Mouse (Mus musculus) urinary bladder, postnatal 10 days (tissue): ENCODE data around the gene Irf2bp1.

ENCODE experiments used
- DNase-seq: peaks from one replicate; pipeline ENCODE4 v3.0.0; 2022; ENCODE audit warnings: low spot score

The Irf2bp1 gene

GRCm38 (mm10) chr7:19028067-19028466 is 24.2 kb downstream of the Irf2bp1 start:
- no peak for DNase-seq

GRCm38 (mm10) chr7:19029084-19029653 is 25.3 kb downstream of the Irf2bp1 start:
- no peak for DNase-seq

GRCm38 (mm10) chr7:19031641-19032040 is 27.8 kb downstream of the Irf2bp1 start:
- DNase-seq: no peak

GRCm38 (mm10) chr7:19044616-19045015 is 40.8 kb downstream of the Irf2bp1 start:
- DNase-seq: no peak

- no peak for DNase-seq
Measured at GRCm38 (mm10) chr7:19046286-19047069, 42.6 kb downstream of the Irf2bp1 start.

- DNase-seq: no peak
Measured at GRCm38 (mm10) chr7:19048006-19048527, 44.2 kb downstream of the Irf2bp1 start.

- no peak for DNase-seq
Measured at GRCm38 (mm10) chr7:19049252-19049651, 45.4 kb downstream of the Irf2bp1 start.

GRCm38 (mm10) chr7:19050172-19050571 is 46.3 kb downstream of the Irf2bp1 start:
- no peak for DNase-seq

- DNase-seq: no peak
Measured at GRCm38 (mm10) chr7:19051161-19051560, 47.3 kb downstream of the Irf2bp1 start.

- no peak for DNase-seq
Measured at GRCm38 (mm10) chr7:19052345-19053135, 48.7 kb downstream of the Irf2bp1 start.

- no peak for DNase-seq
Measured at GRCm38 (mm10) chr7:19053136-19053532, 49.3 kb downstream of the Irf2bp1 start.

- DNase-seq: no peak
Measured at GRCm38 (mm10) chr7:19054047-19054776, 50.4 kb downstream of the Irf2bp1 start, which contains the start of gene Rsph6a. TSS of gene Rsph6a (plus strand) at chr7:19054690.

GRCm38 (mm10) chr7:19054777-19055076 is 50.9 kb downstream of the Irf2bp1 start:
- no peak for DNase-seq

GRCm38 (mm10) chr7:19055108-19055507 is 51.3 kb downstream of the Irf2bp1 start:
- DNase-seq: no peak
